Mouse (Mus musculus) kidney, embryonic 14.5 days (tissue): ENCODE measurements around the gene 1700086D15Rik. TPM values are rescaled to one million over a fixed set of nuclear protein-coding genes. Genes with fewer than 3 reads are reported as not detected.

Source experiments
- polyA plus RNA-seq: library from polyadenylated mRNA; unstranded; fragments of >200 nt; fragmentation: Nextera tagmentation; extraction: Ambion mirVana; gene quantifications from 2 replicates; pipeline ENCODE4 v1.2.1, GENCODE M21; 2014

1700086D15Rik gene
- polyA plus RNA-seq, 1 experiment from 2014 or later = not detected

Other genes starting within 250 kb of the 1700086D15Rik start
- gene Elac2, start 180.9 kb downstream of the 1700086D15Rik start, polyA plus RNA-seq = 19.6 and 38.4 TPM in 2 replicates
- 7.2 TPM in 2 replicates for gene Arhgap44, start 3.1 kb upstream of the 1700086D15Rik start, polyA plus RNA-seq
- 3.4 and 4.6 TPM in 2 replicates for gene Myocd, start 110.1 kb upstream of the 1700086D15Rik start, polyA plus RNA-seq